Mouse (Mus musculus) MN1 (cell line): Measurements from ENCODE around the gene Itpkc.

Experiments used
- DNase-seq: peaks from one replicate; pipeline ENCODE4 v3.0.0-alpha.2; 2016; ENCODE audit warnings: low spot score

Gene Itpkc

GRCm38 (mm10) chr7:27164112-27164947, 64.1 kb downstream of the Itpkc start:
- DNase-seq: no peak

GRCm38 (mm10) chr7:27163450-27163805, 65.0 kb downstream of the Itpkc start:
- DNase-seq: no peak

DNA sequence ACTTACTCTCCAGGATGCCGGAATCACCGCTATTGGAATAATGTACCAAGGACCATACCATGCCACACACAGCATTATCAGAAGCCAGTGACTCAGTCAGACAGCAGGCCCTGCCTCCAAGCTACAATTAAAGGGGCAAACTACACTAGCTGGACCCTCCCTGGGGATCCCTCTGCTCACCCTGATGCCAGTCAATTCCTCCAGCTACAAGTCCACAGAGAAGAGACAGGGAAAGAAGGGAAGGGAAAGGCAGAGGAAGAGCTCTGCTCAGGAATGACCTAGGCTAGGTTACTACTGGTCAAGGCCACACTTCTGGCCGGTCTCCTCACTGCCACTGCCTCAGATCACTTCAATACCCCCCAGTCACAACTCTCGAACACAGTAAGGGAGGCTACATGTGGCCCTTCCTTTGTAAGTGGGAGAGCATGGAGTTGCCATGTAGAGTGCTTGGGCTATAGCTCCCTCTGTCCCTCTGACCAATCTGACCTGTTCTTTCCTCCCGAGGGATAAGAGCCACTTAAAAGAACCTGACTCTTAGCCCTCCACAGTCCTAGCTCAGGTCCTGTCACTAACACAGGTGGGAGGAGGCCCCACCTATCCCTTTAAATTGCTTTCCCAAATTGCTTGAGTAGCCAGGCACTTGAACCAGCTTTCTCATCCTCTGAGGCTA, 65.5 kb downstream of the Itpkc start:
- DNase-seq: no peak

- peak; percentile 71 for DNase-seq
Observed at GRCm38 (mm10) chr7:27161744-27162143, 66.7 kb downstream of the Itpkc start.

DNA sequence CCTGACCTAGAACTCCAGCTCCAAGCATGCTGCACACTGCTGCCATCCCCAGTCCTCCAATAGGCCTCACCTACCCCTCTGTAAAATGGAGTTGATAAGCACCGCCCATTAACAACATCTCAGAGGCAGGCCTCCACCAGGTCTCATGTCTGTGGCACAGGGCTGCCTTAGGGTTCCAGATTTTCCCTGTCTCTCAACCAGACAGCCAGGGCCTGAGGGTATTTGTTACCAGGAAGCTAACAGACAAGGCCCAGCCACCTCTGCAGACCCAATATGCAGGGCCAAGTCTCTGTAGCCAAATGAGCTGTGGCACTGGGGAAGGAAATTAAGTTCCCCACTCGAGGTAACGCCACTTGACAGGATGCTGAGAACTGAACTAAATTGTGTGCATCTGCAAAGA, 67.5 kb downstream of the Itpkc start:
- DNase-seq: no peak

GRCm38 (mm10) chr7:27159882-27160281, 68.6 kb downstream of the Itpkc start:
- DNase-seq: peak; percentile 89

GRCm38 (mm10) chr7:27159256-27159655, 69.2 kb downstream of the Itpkc start:
- DNase-seq: no peak

GRCm38 (mm10) chr7:27158171-27158570, 70.3 kb downstream of the Itpkc start:
- no peak for DNase-seq
